Mouse (Mus musculus): ENCODE data around the gene Izumo1r. TPM values are rescaled to one million over a fixed set of nuclear protein-coding genes. Genes with fewer than 3 reads are reported as not detected.

Izumo1r gene
- polyA plus RNA-seq, 1 experiment from 2014 or later, result 3.8 TPM

DNA sequence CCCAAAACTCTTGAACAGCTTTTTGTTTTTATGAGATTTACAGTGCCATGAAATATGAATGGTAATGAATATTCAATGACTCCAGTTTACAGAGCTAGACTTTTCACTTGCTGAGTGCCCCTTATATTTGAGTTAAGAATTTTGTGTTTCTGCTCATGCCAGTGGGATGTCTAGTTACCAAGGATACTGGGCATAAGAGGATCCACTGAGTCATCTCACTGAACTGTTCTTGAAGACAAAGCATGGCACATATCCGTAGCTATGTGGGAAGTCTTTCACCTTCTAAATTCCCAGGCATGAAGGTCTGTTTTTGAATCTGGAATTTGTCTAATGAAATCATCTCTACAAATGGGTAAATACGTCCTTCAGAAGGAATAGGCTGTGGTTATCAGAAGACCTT is 8.3 kb upstream of the Izumo1r start:
- H3K4me3 ChIP-seq (ENCODE audit: low read length), result no peak overlapping the region
- no peak overlapping the region for H3K27ac ChIP-seq (ENCODE audit: low read length)
- no peak for ATAC-seq (replicated peaks; ENCODE audit: extremely low read depth, insufficient read depth, low FRiP score)
- H3K27me3 ChIP-seq (ENCODE audit: control insufficient read depth, insufficient read depth, low read length), result no peaks in the 10 kb centered on the region
- no peaks in the 10 kb centered on the region for H3K36me3 ChIP-seq (ENCODE audit: control insufficient read depth, insufficient read depth)
- H3K4me2 ChIP-seq (ENCODE audit: low read depth, low read length), result no peak overlapping the region
- no peak overlapping the region for H3K9ac ChIP-seq (ENCODE audit: low read length)
- H3K9me3 ChIP-seq (replicated peaks; ENCODE audit: control insufficient read depth, low read length), result no peaks in the 10 kb centered on the region
- 59% methylated on average over 2 of the region's 2 CpGs for WGBS
- peaks cover 8% of the 10 kb centered on the region for H3K4me1 ChIP-seq (ENCODE audit: control insufficient read depth, insufficient read depth, low read length)

- ATAC-seq (replicated peaks; ENCODE audit: extremely low read depth, insufficient read depth, low FRiP score), result no peak
- H3K4me2 ChIP-seq (ENCODE audit: low read depth, low read length), result no peak overlapping the region
- H3K27ac ChIP-seq (ENCODE audit: low read length), result no peak overlapping the region
- H3K9me3 ChIP-seq (replicated peaks; ENCODE audit: control insufficient read depth, low read length), result no peaks in the 10 kb centered on the region
- 72% methylated on average over 5 of the region's 5 CpGs for WGBS
- H3K36me3 ChIP-seq (ENCODE audit: control insufficient read depth, insufficient read depth), result no peaks in the 10 kb centered on the region
- H3K4me3 ChIP-seq (ENCODE audit: low read length), result no peak overlapping the region
- H3K4me1 ChIP-seq (ENCODE audit: control insufficient read depth, insufficient read depth, low read length), result peaks cover 17% of the 10 kb centered on the region
- H3K9ac ChIP-seq (ENCODE audit: low read length), result no peak overlapping the region
- no peaks in the 10 kb centered on the region for H3K27me3 ChIP-seq (ENCODE audit: control insufficient read depth, insufficient read depth, low read length)
Measured at GRCm38 (mm10) chr9:14909981-14910380, 6.2 kb upstream of the Izumo1r start.

DNA sequence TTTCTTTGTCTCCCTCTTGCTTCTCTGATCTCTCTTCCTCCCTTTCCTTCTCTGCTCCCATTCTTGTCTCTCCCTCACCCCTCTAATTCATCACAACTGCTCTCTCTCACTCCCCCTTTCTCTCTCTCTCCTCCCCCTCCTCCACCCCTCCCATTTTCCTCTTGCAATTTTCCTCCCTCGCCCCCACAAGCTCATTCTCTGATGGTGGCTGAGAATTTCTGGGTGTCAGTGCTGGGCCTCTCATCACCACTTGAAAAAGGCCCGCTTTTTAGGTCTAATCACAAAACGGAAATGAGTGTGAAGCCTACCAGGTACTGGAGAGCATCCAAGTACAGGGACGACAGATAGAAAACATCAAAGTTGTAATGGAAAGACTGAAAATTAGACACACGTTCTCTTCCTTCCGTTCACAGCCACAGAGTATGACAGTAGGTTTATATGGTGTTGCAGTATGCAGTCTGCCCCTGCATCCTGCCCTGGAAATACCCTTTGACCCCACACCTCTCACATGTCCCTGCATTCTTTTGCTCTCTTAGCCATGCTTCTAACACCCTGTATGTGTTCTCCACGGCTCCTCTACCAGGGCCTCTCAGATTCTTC is 4.2 kb upstream of the Izumo1r start:
- ATAC-seq (replicated peaks; ENCODE audit: extremely low read depth, insufficient read depth, low FRiP score), result 0 out of 2 replicates have a peak, but pooled peaks have one; percentile 46
- Histone ChIP-seq H3K4me2 (ENCODE audit: low read depth, low read length) (no peak overlapping the region), H3K9me3 (replicated peaks; ENCODE audit: control insufficient read depth, low read length) (no peaks in the 10 kb centered on the region), H3K27ac (ENCODE audit: low read length) (no peak overlapping the region), H3K9ac (ENCODE audit: low read length) (no peak overlapping the region), H3K27me3 (ENCODE audit: control insufficient read depth, insufficient read depth, low read length) (no peaks in the 10 kb centered on the region), H3K36me3 (ENCODE audit: control insufficient read depth, insufficient read depth) (no peaks in the 10 kb centered on the region), H3K4me1 (ENCODE audit: control insufficient read depth, insufficient read depth, low read length) (peaks cover 26% of the 10 kb centered on the region), H3K4me3 (ENCODE audit: low read length) (no peak overlapping the region)
- 22% methylated on average over 7 of the region's 7 CpGs for WGBS

DNA sequence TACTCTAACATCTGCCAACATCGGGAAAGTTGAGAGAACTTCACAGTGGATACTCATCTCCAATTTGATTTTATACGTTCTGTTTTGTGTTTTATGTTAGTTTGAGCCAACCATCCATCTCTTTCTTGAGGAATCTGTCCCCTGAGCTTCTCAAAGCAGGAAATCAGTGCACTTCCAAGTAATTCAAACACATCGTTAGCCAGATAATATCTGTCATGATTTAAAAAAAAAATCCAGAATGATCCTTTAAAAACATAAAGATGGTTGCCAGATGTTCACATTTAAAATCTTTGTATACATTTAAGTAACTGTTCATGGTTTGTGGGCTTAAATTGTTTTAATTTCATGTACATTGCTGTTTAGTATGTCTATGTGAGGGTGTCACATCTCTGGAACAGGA is 2.2 kb upstream of the Izumo1r start:
- Histone ChIP-seq H3K9me3 (replicated peaks; ENCODE audit: control insufficient read depth, low read length) (no peaks in the 10 kb centered on the region), H3K36me3 (ENCODE audit: control insufficient read depth, insufficient read depth) (no peaks in the 10 kb centered on the region), H3K4me3 (ENCODE audit: low read length) (no peak overlapping the region), H3K27me3 (ENCODE audit: control insufficient read depth, insufficient read depth, low read length) (no peaks in the 10 kb centered on the region), H3K4me2 (ENCODE audit: low read depth, low read length) (no peak overlapping the region), H3K9ac (ENCODE audit: low read length) (no peak overlapping the region), H3K4me1 (ENCODE audit: control insufficient read depth, insufficient read depth, low read length) (peaks cover 26% of the 10 kb centered on the region), H3K27ac (ENCODE audit: low read length) (no peak overlapping the region)
- ATAC-seq (replicated peaks; ENCODE audit: extremely low read depth, insufficient read depth, low FRiP score), result no peak
- 53% methylated on average over 3 of the region's 3 CpGs for WGBS

DNA sequence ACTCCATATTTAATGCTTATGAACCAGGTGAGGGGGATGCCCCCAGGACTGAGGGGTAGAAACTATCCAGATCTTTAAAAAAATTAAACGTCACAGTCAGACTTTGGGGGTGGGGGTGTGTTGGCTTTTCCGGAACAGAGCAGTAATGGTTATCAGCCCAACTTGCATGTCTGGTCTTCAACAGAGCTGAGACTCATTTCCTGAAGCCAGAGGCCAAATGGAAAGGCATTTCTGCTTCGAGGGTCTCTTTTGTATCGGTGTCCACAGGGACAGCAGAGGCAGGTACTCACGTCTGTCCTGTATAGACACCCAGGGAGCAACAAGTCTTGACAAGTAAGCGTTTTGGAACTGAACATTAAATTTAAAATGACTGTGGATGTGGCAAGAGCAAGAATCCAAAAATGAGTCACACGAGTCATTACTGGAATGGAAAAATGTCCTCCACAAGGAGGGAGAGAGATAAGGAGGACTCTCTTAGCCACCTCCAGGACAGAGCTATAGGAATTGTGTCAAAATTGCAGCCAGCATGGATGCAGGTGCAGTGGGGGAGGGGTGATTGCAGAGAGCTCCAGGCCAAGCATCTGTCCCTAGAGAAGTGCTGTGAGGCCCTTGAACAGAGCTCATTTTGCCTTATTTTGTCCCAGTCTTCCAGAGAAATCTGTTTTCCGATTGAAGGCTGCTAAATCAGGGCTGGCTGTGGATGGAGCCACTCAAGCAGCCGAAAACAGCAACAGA is 1.2 kb upstream of the Izumo1r start:
- no peak overlapping the region; the same call in 1 of the 2 replicates for H3K27ac ChIP-seq (ENCODE audit: low read length)

DNA sequence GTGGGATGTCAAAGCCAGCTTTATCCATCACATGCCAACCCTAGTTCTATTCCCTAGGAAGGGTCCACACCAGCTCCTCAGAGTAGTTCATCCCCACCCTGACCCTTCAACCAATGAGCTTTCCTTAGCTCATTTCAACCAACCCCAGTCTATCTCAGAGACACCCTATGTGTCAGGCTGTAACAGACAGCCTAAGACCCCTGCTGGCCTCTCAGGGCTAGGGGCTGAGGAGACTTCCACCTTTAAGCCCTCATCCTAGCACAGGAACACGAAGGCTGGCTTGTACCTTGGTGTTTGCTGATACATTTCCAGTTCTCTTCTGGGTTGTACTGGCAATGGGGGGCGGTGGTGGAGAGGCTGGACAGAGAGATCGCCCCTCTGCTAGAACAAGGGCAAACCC is 743 bp downstream of the Izumo1r start:
- Histone ChIP-seq H3K36me3 (ENCODE audit: control insufficient read depth, insufficient read depth) (no peaks in the 10 kb centered on the region), H3K4me3 (ENCODE audit: low read length) (no peak overlapping the region), H3K27me3 (ENCODE audit: control insufficient read depth, insufficient read depth, low read length) (no peaks in the 10 kb centered on the region), H3K4me1 (ENCODE audit: control insufficient read depth, insufficient read depth, low read length) (peaks cover 24% of the 10 kb centered on the region), H3K4me2 (ENCODE audit: low read depth, low read length) (no peak overlapping the region), H3K9ac (ENCODE audit: low read length) (no peak overlapping the region), H3K27ac (ENCODE audit: low read length) (peak overlapping the region; percentile 30; the same call in 1 of the 2 replicates), H3K9me3 (replicated peaks; ENCODE audit: control insufficient read depth, low read length) (no peaks in the 10 kb centered on the region)
- WGBS, result 77% methylated on average over 3 of the region's 3 CpGs
- ATAC-seq (replicated peaks; ENCODE audit: extremely low read depth, insufficient read depth, low FRiP score), result no peak

More for the DNA sequence above, 1.2 kb upstream of the Izumo1r start:
- Histone ChIP-seq H3K27me3 (ENCODE audit: control insufficient read depth, insufficient read depth, low read length) (no peaks in the 10 kb centered on the region), H3K9me3 (replicated peaks; ENCODE audit: control insufficient read depth, low read length) (no peaks in the 10 kb centered on the region), H3K9ac (ENCODE audit: low read length) (no peak overlapping the region), H3K4me3 (ENCODE audit: low read length) (no peak overlapping the region), H3K36me3 (ENCODE audit: control insufficient read depth, insufficient read depth) (no peaks in the 10 kb centered on the region), H3K4me1 (ENCODE audit: control insufficient read depth, insufficient read depth, low read length) (peaks cover 26% of the 10 kb centered on the region), H3K4me2 (ENCODE audit: low read depth, low read length) (no peak overlapping the region)
- 23% methylated on average over 9 of the region's 9 CpGs for WGBS
- ATAC-seq (replicated peaks; ENCODE audit: extremely low read depth, insufficient read depth, low FRiP score), result no peak

GRCm38 (mm10) chr9:14902416-14902815 is 1.3 kb downstream of the Izumo1r start:
- H3K4me2 ChIP-seq (ENCODE audit: low read depth, low read length), result no peak overlapping the region
- H3K4me1 ChIP-seq (ENCODE audit: control insufficient read depth, insufficient read depth, low read length), result peaks cover 18% of the 10 kb centered on the region
- ATAC-seq (replicated peaks; ENCODE audit: extremely low read depth, insufficient read depth, low FRiP score), result no peak
- H3K27me3 ChIP-seq (ENCODE audit: control insufficient read depth, insufficient read depth, low read length), result no peaks in the 10 kb centered on the region
- no peaks in the 10 kb centered on the region for H3K9me3 ChIP-seq (replicated peaks; ENCODE audit: control insufficient read depth, low read length)
- H3K9ac ChIP-seq (ENCODE audit: low read length), result no peak overlapping the region
- no peak overlapping the region for H3K4me3 ChIP-seq (ENCODE audit: low read length)
- 92% methylated on average over 2 of the region's 2 CpGs for WGBS
- no peaks in the 10 kb centered on the region for H3K36me3 ChIP-seq (ENCODE audit: control insufficient read depth, insufficient read depth)
- no peak overlapping the region for H3K27ac ChIP-seq (ENCODE audit: low read length)

GRCm38 (mm10) chr9:14901757-14902156 is 2.0 kb downstream of the Izumo1r start:
- no peaks in the 10 kb centered on the region for H3K36me3 ChIP-seq (ENCODE audit: control insufficient read depth, insufficient read depth)
- ATAC-seq (replicated peaks; ENCODE audit: extremely low read depth, insufficient read depth, low FRiP score), result no peak

GRCm38 (mm10) chr9:14897102-14897501 is 6.6 kb downstream of the Izumo1r start:
- Histone ChIP-seq H3K27me3 (ENCODE audit: control insufficient read depth, insufficient read depth, low read length) (no peaks in the 10 kb centered on the region), H3K9ac (ENCODE audit: low read length) (no peak overlapping the region), H3K4me3 (ENCODE audit: low read length) (no peak overlapping the region), H3K4me1 (ENCODE audit: control insufficient read depth, insufficient read depth, low read length) (no peaks in the 10 kb centered on the region), H3K9me3 (replicated peaks; ENCODE audit: control insufficient read depth, low read length) (peaks cover 6% of the 10 kb centered on the region; the same call in 1 of the 2 replicates), H3K4me2 (ENCODE audit: low read depth, low read length) (no peak overlapping the region), H3K36me3 (ENCODE audit: control insufficient read depth, insufficient read depth) (no peaks in the 10 kb centered on the region), H3K27ac (ENCODE audit: low read length) (no peak overlapping the region)
- ATAC-seq (replicated peaks; ENCODE audit: extremely low read depth, insufficient read depth, low FRiP score), result no peak
- 64% methylated on average over 3 of the region's 3 CpGs for WGBS

More at GRCm38 (mm10) chr9:14901757-14902156, 2.0 kb downstream of the Izumo1r start:
- H3K27me3 ChIP-seq (ENCODE audit: control insufficient read depth, insufficient read depth, low read length), result no peaks in the 10 kb centered on the region
- H3K9me3 ChIP-seq (replicated peaks; ENCODE audit: control insufficient read depth, low read length), result no peaks in the 10 kb centered on the region
- 52% methylated on average over 7 of the region's 7 CpGs for WGBS
- no peak overlapping the region for H3K9ac ChIP-seq (ENCODE audit: low read length)
- no peak overlapping the region for H3K4me2 ChIP-seq (ENCODE audit: low read depth, low read length)
- H3K27ac ChIP-seq (ENCODE audit: low read length), result no peak overlapping the region
- H3K4me3 ChIP-seq (ENCODE audit: low read length), result no peak overlapping the region
- peaks cover 17% of the 10 kb centered on the region for H3K4me1 ChIP-seq (ENCODE audit: control insufficient read depth, insufficient read depth, low read length)

All from heart, embryonic 16.5 days (tissue).